Comparison of ENCODE assay signal across 36 mouse cellular contexts in genomic region chr5:87000395-87001073, GRCm38 (mm10). TPM values are rescaled to one million over a fixed set of nuclear protein-coding genes. Genes with fewer than 3 reads are reported as not detected.
DNase-seq lines count a peak whose midpoint lies in the region; ATAC-seq and TF ChIP-seq lines count a peak whose summit lies in the region.
"Had no signal": no experiment of that assay in that cellular context is flagged by ENCODE, and none has a peak within 500 bp of the region (broad histone marks: within the 10 kb centered on the region; RNA-seq: fewer than 3 reads in every experiment).

Ugt2b35 (plus strand) TSS chr5:87000860.

- WGBS in intestine, postnatal 0 days = 29% methylated on average over 4 of the region's 4 CpGs
- 51% methylated on average over 4 of the region's 4 CpGs for WGBS in liver, embryonic 15.5 days (ENCODE audit: insufficient replicate concordance)
- WGBS in stomach, embryonic 15.5 days = 53% methylated on average over 4 of the region's 4 CpGs

- no peak within 1 kb of the TSS for H3K9ac ChIP-seq in intestine, postnatal 0 days (ENCODE audit: low read depth, low read length)
- H3K9ac ChIP-seq in liver, embryonic 15.5 days = no peak within 1 kb of the TSS
- H3K9ac ChIP-seq in stomach, embryonic 15.5 days = no peak within 1 kb of the TSS
- H3K9ac ChIP-seq: embryonic facial prominence, embryonic 13.5 days; forebrain, embryonic 15.5 days; heart, embryonic 13.5 days; hindbrain, embryonic 14.5 days; liver, embryonic 13.5 days had no signal

- H3K4me3 ChIP-seq in intestine, postnatal 0 days (ENCODE audit: low read depth, low read length) = peak within 1 kb of the TSS; percentile 20
- peak within 1 kb of the TSS; percentile 18; the same call in 1 of the 2 replicates for H3K4me3 ChIP-seq in liver, embryonic 15.5 days (replicated peaks)
- H3K4me3 ChIP-seq in stomach, embryonic 15.5 days (replicated peaks) = peak within 1 kb of the TSS; percentile 17; the same call in 1 of the 2 replicates
- H3K4me3 ChIP-seq: embryonic facial prominence, embryonic 13.5 days; forebrain, embryonic 10.5 days; forebrain, embryonic 15.5 days; heart, embryonic 13.5 days; liver, embryonic 13.5 days had no signal

- DNase-seq in gastrocnemius, postnatal 10 days = no peak
- DNase-seq: adrenal gland, adult 8-10 months; B cell, adult 2 months; cerebellum, adult 8-10 months; cerebellum, postnatal 25 days; embryo, embryonic 11 days; heart, postnatal 10 days; kidney, adult 8-10 months; kidney, postnatal 14 days; layer of hippocampus, adult 9-11 months; liver, embryonic 13.5 days; lung, postnatal 4 days; midbrain, embryonic 14.5 days; thymus, postnatal 4 days had no signal

- ATAC-seq in intestine, postnatal 0 days = peak; percentile 59; the same call in 1 of the 2 replicates
- peak; percentile 60; the same call in 1 of the 2 replicates for ATAC-seq in liver, embryonic 15.5 days (ENCODE audit: insufficient read depth)
- ATAC-seq in stomach, embryonic 15.5 days (ENCODE audit: insufficient read depth, low FRiP score, low read depth) = peak; percentile 56
- ATAC-seq in megakaryocyte progenitor cell, adult 5-6 weeks (replicated peaks; ENCODE audit: poor library complexity) = no peak
- ATAC-seq in activated CD4-positive, CD25-positive, alpha-beta regulatory T cell, adult 4 months = no peak
- ATAC-seq: forebrain, embryonic 15.5 days had no signal

- H3K4me1 ChIP-seq in intestine, postnatal 0 days (replicated peaks; ENCODE audit: control insufficient read depth, insufficient read depth, low read length) = no peaks in the 10 kb centered on the region
- no peaks in the 10 kb centered on the region for H3K4me1 ChIP-seq in liver, embryonic 15.5 days (replicated peaks)
- no peaks in the 10 kb centered on the region for H3K4me1 ChIP-seq in stomach, embryonic 15.5 days
- H3K4me1 ChIP-seq: embryonic facial prominence, embryonic 13.5 days; forebrain, embryonic 10.5 days; forebrain, embryonic 15.5 days; heart, embryonic 13.5 days; liver, embryonic 13.5 days had no signal

- H3K4me2 ChIP-seq in intestine, postnatal 0 days (replicated peaks; ENCODE audit: low read depth) = peak within 1 kb of the TSS; percentile 50
- H3K4me2 ChIP-seq in liver, embryonic 15.5 days = peak within 1 kb of the TSS; percentile 25
- H3K4me2 ChIP-seq in stomach, embryonic 15.5 days = peak within 1 kb of the TSS; percentile 8; the same call in 1 of the 2 replicates
- H3K4me2 ChIP-seq: embryonic facial prominence, embryonic 13.5 days; forebrain, embryonic 15.5 days; heart, embryonic 13.5 days; hindbrain, embryonic 14.5 days had no signal

- H3K9me3 ChIP-seq in intestine, postnatal 0 days (ENCODE audit: control insufficient read depth) = no peaks in the 10 kb centered on the region
- H3K9me3 ChIP-seq in liver, embryonic 15.5 days (replicated peaks) = no peaks in the 10 kb centered on the region
- H3K9me3 ChIP-seq in stomach, embryonic 15.5 days = no peaks in the 10 kb centered on the region
- H3K9me3 ChIP-seq: embryonic facial prominence, embryonic 13.5 days; forebrain, embryonic 10.5 days; forebrain, embryonic 15.5 days; heart, embryonic 13.5 days; liver, embryonic 13.5 days had no signal

- H3K27me3 ChIP-seq in intestine, postnatal 0 days (replicated peaks; ENCODE audit: control insufficient read depth, insufficient read depth, low read length) = no peaks in the 10 kb centered on the region
- H3K27me3 ChIP-seq in liver, embryonic 15.5 days = no peaks in the 10 kb centered on the region
- no peaks in the 10 kb centered on the region for H3K27me3 ChIP-seq in stomach, embryonic 15.5 days (replicated peaks)
- H3K27me3 ChIP-seq: embryonic facial prominence, embryonic 13.5 days; forebrain, embryonic 15.5 days; heart, embryonic 13.5 days; liver, embryonic 13.5 days had no signal

- no peak for TF ChIP-seq CTCF in intestine, postnatal 0 days (IDR thresholded peaks at IDR 0.05; ENCODE audit: low read depth)

- H3K36me3 ChIP-seq in intestine, postnatal 0 days (ENCODE audit: control insufficient read depth, insufficient read depth) = no peaks in the 10 kb centered on the region
- no peaks in the 10 kb centered on the region for H3K36me3 ChIP-seq in liver, embryonic 15.5 days (replicated peaks)
- no peaks in the 10 kb centered on the region for H3K36me3 ChIP-seq in stomach, embryonic 15.5 days
- H3K36me3 ChIP-seq: embryonic facial prominence, embryonic 13.5 days; forebrain, embryonic 10.5 days; forebrain, embryonic 15.5 days; heart, embryonic 13.5 days; liver, embryonic 13.5 days had no signal

- no peak within 1 kb of the TSS for H3K27ac ChIP-seq in intestine, postnatal 0 days (ENCODE audit: low read depth, low read length)
- H3K27ac ChIP-seq in liver, embryonic 15.5 days (replicated peaks) = peak within 1 kb of the TSS; percentile 62; the same call in 1 of the 2 replicates
- peak within 1 kb of the TSS; percentile 31; the same call in 1 of the 2 replicates for H3K27ac ChIP-seq in stomach, embryonic 15.5 days
- H3K27ac ChIP-seq: embryonic facial prominence, embryonic 13.5 days; forebrain, embryonic 10.5 days; forebrain, embryonic 15.5 days; heart, embryonic 13.5 days; hindbrain, embryonic 14.5 days; liver, embryonic 13.5 days had no signal

RNA-seq across cellular contexts. Expression of gene Ugt2b35, which starts in this region (rescaled TPM):
- 2.4 and 3.1 TPM in 2 replicates for polyA plus RNA-seq in intestine, postnatal 0 days (2015; fragmentation: Nextera tagmentation; extraction: Ambion mirVana)
- 1.3 and 1.8 TPM in 2 replicates for polyA plus RNA-seq in liver, embryonic 15.5 days (2015; fragmentation: Nextera tagmentation; extraction: Ambion mirVana)
- 1.7 TPM in 2 replicates for polyA plus RNA-seq in stomach, embryonic 15.5 days (2015; fragmentation: Nextera tagmentation; extraction: Ambion mirVana)
- not detected in 2 replicates for total RNA-seq in megakaryocyte progenitor cell, adult 5-6 weeks (2015)
- not detected in 2 replicates for total RNA-seq in megakaryocyte progenitor cell, adult 5-6 weeks (2017)
- polyA plus RNA-seq in activated CD4-positive, CD25-positive, alpha-beta regulatory T cell, adult 4 months (2017; shearing (Covaris generic)) = not detected
- not detected for total RNA-seq in gastrocnemius, postnatal 10 days (2021)
- total RNA-seq: gastrocnemius, adult 18-20 months; heart, adult 8-10 months; heart, postnatal 10 days; hematopoietic stem cell, adult 5-6 weeks; left cerebral cortex, adult 18-20 months; left cerebral cortex, postnatal 14 days; monocyte, adult 5-6 weeks had no signal
- polyA plus RNA-seq: embryonic facial prominence, embryonic 13.5 days; forebrain, embryonic 10.5 days; forebrain, embryonic 15.5 days; frontal cortex, adult 2 months; gonadal fat pad, adult 2 months; heart, embryonic 13.5 days; hindbrain, embryonic 14.5 days; limb, embryonic 11.5 days; lung, embryonic 16.5 days; midbrain, embryonic 14.5 days; neural tube, embryonic 14.5 days; thymus, postnatal 0 days had no signal

Comparison
In these comparisons a context has a peak if more than half of its experiments do, and no peak if none do; other contexts are left out.
1. ATAC-seq: peak in intestine, postnatal 0 days (single experiment), liver, embryonic 15.5 days (single experiment) and stomach, embryonic 15.5 days (single experiment); none in megakaryocyte progenitor cell, adult 5-6 weeks (single experiment) and activated CD4-positive, CD25-positive, alpha-beta regulatory T cell, adult 4 months (single experiment).
2. Peak in every context shown above with its lines, with median percentiles within 50 percentile points of each other: H3K4me2 ChIP-seq and H3K4me3 ChIP-seq.